Mouse (Mus musculus): ENCODE measurements around the gene Timp2. TPM values are rescaled to one million over a fixed set of nuclear protein-coding genes. Genes with fewer than 3 reads are reported as not detected.

Timp2 gene
- polyA plus RNA-seq, 1 experiment, result 69.1 TPM

DNA sequence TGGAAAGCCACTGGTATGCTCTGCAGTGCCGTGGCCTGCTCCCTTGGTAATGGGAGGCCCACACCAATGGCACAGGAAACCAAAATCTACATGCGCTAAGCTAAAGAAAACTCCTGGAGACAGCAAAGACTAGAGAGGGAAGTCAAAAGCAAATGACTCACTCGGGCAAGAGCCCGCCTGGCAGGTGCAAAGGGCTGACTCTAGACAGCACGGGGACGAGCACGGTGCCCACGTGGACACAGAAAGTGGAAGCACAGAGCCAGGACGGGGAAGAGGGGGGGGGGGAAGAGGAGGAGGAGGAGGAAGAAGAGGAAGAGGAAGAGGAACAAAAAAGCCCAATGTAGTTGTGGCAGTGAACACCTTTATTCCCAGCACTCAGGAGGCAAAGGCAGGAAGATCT lies 80.4 kb downstream of the Timp2 start:
- Histone ChIP-seq H3K4me1 (ENCODE audit: control insufficient read depth, insufficient read depth, insufficient read length, low read length) (no peaks in the 10 kb centered on the region), H3K27ac (replicated peaks; ENCODE audit: low read depth, low read length) (no peak overlapping the region), H3K4me3 (ENCODE audit: insufficient read depth, low read depth, low read length) (no peak overlapping the region)

DNA sequence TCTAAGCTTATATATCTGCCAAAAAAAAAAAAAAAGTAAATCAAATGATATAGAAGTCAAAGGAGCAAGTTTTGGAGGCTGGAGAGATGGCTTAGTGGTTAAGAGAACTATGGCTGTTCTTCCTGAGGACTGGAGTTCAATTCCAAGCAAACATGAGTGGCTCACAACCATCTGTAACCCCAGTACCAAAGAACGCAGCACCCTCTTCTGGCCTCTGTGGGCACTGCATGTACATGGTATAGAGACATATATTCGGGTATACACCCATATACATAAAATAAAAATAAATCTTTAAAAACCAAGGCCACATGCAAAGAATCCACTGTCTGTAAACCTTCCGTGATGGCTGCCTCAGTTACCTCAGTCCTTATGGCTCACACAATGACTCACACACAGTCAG lies 85.7 kb downstream of the Timp2 start:
- Histone ChIP-seq H3K4me3 (ENCODE audit: insufficient read depth, low read depth, low read length) (no peak overlapping the region), H3K27ac (replicated peaks; ENCODE audit: low read depth, low read length) (no peak overlapping the region), H3K4me1 (ENCODE audit: control insufficient read depth, insufficient read depth, insufficient read length, low read length) (no peaks in the 10 kb centered on the region)

DNA sequence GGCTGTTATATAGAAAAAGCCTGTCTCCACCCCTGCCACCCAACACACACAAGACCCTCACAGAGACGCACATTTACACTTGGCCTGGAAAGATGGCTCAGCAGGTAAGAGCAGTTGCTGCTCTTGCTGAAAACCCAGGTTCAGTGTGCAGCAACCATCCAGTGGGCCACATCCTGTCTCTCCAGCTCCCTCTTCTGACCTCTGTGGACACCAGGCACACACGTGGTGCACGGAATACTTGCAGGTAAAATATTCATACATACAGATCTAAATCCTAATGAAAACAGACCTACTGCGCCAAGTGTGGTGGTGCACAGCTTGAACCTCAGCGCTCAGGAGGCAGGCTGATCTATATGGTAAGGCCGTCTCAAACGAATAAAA lies 88.9 kb downstream of the Timp2 start:
- Histone ChIP-seq H3K4me3 (ENCODE audit: insufficient read depth, low read depth, low read length) (no peak overlapping the region), H3K27ac (replicated peaks; ENCODE audit: low read depth, low read length) (no peak overlapping the region), H3K4me1 (ENCODE audit: control insufficient read depth, insufficient read depth, insufficient read length, low read length) (no peaks in the 10 kb centered on the region)

DNA sequence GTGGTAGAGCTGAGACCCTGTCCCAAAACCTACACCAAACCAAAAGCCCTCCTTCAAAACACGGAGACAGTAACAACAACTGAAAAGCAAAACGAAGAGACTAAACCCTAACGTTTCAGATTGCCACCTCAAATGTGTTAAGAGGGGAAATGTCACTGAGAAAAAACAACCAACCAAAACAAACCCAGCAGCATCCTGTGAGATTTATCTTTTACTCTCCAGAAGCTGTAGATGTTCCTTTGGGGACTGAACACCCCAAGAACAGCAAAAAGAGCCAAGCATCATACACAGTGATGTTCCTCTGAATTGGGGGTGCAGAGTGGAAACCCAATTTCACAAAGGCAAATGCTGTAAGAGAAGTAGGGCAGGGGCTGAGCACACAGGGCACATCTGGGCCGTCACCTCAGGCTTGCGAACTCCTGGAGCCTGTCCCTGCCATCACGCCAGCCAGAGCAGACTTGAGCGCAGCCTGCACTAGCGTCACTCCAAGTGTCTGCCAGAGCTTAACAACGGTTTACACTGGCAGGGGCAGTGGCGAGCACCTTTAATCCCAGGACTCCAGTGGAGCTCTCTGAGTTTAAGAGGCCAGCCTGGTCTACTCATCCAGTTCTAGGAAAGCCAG lies 89.4 kb downstream of the Timp2 start:
- Histone ChIP-seq H3K27ac (replicated peaks; ENCODE audit: low read depth, low read length) (no peak overlapping the region), H3K4me1 (ENCODE audit: control insufficient read depth, insufficient read depth, insufficient read length, low read length) (no peaks in the 10 kb centered on the region), H3K4me3 (ENCODE audit: insufficient read depth, low read depth, low read length) (no peak overlapping the region)

DNA sequence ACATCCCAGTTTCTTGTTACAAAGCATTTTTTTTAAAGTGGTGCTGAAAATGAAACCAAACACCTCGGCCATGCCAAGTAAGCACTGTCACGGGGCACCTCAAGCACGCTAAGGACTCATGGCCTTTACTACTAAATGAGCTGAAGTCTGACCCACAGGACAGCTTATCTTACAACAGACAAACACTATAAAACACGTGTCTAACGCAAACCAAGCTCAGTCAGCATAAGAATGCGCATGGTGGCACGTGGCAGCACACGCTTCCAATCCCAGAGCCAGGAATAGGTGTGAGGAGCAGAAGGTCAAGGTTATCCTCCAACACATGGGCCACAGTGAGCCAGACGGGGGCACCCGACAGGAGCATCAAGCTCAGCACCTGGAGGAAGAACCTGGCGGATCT lies 89.9 kb downstream of the Timp2 start:
- Histone ChIP-seq H3K4me1 (ENCODE audit: control insufficient read depth, insufficient read depth, insufficient read length, low read length) (no peaks in the 10 kb centered on the region), H3K27ac (replicated peaks; ENCODE audit: low read depth, low read length) (0 out of 2 replicates have a peak overlapping the region, but pooled peaks have one; percentile 19), H3K4me3 (ENCODE audit: insufficient read depth, low read depth, low read length) (no peak overlapping the region)

DNA sequence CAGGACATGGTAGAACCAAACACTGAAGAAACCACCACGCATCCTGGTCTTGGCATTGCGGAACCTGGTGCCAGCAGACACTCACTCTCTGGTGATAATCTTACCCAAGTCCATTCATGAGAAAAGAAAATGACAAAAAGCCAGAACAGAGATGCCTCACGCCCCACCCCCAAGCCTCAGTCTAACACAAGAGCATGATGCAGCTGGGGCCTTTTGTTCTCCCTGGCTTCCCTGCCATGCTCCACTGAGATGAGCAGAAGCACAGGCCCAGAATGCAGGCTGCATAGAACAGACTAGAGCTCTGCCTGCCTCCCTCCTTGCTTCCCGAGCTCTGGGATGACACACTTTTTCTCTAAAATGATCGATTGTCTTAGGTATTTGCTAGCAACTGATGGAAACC lies 92.4 kb downstream of the Timp2 start:
- 0 out of 2 replicates have a peak, but pooled peaks cover 4% of the 10 kb centered on the region for H3K4me1 ChIP-seq (ENCODE audit: control insufficient read depth, insufficient read depth, insufficient read length, low read length)
- no peak overlapping the region for H3K4me3 ChIP-seq (ENCODE audit: insufficient read depth, low read depth, low read length)
- H3K27ac ChIP-seq (replicated peaks; ENCODE audit: low read depth, low read length), result no peak overlapping the region

DNA sequence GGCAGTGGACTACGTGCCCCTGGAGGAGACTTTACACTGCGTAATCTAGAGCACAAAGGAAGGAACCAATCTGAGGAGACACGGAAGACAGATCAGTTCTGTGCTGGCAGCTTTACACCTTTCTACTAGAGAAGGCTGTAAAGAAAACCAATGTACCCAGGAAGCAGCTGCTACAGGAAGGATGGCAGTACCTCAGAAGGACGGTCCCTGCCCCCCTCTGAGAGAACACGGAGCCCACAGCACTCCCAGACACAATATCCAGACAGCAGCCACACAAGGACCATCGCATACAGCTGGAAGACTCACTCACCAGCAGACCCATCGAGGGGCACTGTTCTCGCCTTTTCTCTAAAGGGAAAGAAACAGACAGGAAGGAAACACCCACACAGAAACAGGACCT lies 95.5 kb downstream of the Timp2 start:
- Histone ChIP-seq H3K27ac (replicated peaks; ENCODE audit: low read depth, low read length) (0 out of 2 replicates have a peak overlapping the region, but pooled peaks have one; percentile 9), H3K4me1 (ENCODE audit: control insufficient read depth, insufficient read depth, insufficient read length, low read length) (0 out of 2 replicates have a peak, but pooled peaks cover 4% of the 10 kb centered on the region)

DNA sequence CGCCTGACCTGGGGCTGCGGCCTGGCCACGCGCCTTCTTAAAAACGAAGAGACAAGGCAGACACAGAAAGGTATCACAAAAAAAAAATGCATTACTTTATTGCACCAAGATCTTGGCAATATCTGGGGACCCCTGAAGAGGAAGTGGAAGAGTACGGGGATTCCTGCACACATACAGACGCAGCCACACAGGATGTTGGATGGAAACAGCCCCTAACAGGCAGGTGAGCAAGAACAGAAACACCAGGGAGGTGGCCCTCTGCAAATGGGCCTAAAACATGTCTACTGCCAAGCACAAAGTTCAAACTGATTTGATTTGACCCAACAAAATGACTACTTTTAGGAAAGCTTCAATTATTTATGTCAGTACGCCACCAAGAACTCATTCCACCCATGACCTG lies 96.0 kb downstream of the Timp2 start:
- H3K4me1 ChIP-seq (ENCODE audit: control insufficient read depth, insufficient read depth, insufficient read length, low read length), result peaks cover 7% of the 10 kb centered on the region
- 0 out of 2 replicates have a peak overlapping the region, but pooled peaks have one; percentile 9 for H3K27ac ChIP-seq (replicated peaks; ENCODE audit: low read depth, low read length)
- H3K4me3 ChIP-seq (ENCODE audit: insufficient read depth, low read depth, low read length), result no peak overlapping the region

More for the DNA sequence above, 95.5 kb downstream of the Timp2 start:
- H3K4me3 ChIP-seq (ENCODE audit: insufficient read depth, low read depth, low read length), result no peak overlapping the region

DNA sequence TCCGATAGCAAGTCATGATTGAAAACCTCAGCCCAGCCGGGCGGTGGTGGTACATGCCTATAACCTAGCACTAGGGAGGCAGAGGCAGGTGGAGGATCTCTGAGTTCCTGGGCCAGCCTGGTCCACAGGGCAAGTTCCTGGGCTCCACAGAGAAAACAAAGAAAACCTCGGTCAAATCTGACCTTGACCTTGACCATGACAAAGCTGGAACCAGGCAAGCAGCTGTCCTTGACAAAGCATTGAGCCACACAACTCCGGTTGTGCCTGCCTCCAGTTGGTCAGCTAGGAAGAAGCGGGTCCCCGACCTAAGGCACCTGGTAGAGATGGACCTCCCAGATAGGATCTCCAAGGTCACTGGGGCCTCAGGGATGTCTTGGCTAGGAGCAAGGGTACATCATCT lies 99.2 kb downstream of the Timp2 start:
- H3K4me3 ChIP-seq (ENCODE audit: insufficient read depth, low read depth, low read length), result no peak overlapping the region
- no peak overlapping the region for H3K27ac ChIP-seq (replicated peaks; ENCODE audit: low read depth, low read length)
- peaks cover 21% of the 10 kb centered on the region for H3K4me1 ChIP-seq (ENCODE audit: control insufficient read depth, insufficient read depth, insufficient read length, low read length)

DNA sequence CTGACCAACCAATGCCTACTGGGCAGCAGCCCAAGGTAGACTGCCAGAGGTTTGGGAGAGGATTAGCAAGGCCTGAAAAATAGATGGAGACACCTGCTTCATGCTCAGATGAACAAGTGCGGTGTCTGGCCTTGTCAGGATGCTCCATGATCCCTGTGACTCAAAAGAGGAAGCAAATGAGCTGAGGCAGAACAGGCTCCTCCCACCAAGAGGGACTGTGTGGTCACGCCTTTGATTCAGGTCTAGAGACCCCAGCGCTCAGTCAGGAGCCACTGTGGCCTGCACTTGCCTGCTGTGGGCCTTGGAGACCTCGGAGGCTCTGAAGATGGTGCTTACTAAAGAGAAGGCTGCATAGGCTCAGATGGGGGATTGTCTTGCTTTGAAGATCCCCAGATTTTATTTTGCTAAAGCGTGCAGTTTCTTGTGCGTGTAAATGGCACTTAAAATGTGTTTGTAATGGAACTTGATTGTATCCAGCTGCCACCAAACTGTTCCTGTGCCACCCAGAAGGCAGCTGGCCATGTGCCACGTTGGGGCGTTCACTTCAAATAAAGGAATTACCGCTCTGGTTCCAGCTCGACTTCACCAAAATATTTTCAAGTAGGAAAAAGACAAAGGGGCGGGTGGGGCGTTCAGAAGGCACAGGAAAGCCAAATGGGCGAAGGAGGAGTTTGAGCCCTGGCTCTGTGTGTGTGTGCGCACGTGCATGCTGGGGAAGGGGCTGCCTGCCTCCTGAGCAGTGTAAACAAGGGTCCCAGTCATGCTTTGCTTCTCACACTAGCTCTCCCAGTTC lies 101.2 kb downstream of the Timp2 start:
- Histone ChIP-seq H3K4me1 (ENCODE audit: control insufficient read depth, insufficient read depth, insufficient read length, low read length) (peaks cover 16% of the 10 kb centered on the region), H3K4me3 (ENCODE audit: insufficient read depth, low read depth, low read length) (no peak overlapping the region), H3K27ac (replicated peaks; ENCODE audit: low read depth, low read length) (peak overlapping the region; percentile 94)

DNA sequence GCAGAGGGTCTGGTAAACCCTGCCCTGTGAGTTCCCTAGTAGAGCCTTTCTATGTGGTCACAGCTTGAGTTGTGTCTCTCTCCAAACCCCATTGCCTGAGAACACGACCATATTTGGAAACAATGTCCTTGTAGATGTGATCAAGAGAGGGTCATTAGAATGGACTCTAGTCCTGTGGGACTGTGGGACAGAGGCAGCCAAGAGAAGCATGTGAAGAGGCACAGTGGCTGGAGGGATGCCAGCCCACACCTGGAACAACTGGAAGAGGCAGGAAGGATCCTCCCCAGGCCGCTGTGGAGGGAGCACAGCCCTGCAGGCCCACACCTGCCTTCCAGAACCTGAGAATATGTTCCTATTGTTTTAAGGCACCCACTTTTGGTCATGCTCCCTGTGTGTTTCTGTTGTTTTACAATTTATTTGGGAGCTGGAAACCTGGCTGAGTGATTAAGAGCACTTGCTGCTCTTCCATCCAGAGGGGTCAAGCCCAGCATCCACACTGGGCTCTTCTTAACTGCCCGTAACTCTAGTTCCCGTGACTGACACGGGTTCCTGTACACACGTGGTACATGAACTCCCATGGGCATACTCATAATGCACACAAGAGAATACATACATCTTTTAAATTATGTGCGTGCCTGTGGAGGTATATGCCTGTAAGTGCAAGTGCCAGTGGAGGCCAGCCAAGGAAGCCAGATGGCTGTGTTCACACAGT lies 101.9 kb downstream of the Timp2 start:
- no peak overlapping the region for H3K4me3 ChIP-seq (ENCODE audit: insufficient read depth, low read depth, low read length)

More for the DNA sequence above, 101.9 kb downstream of the Timp2 start:
- peak overlapping the region; percentile 94 for H3K27ac ChIP-seq (replicated peaks; ENCODE audit: low read depth, low read length)
- H3K4me1 ChIP-seq (ENCODE audit: control insufficient read depth, insufficient read depth, insufficient read length, low read length), result peaks cover 20% of the 10 kb centered on the region

Other genes starting within 250 kb of the Timp2 start
- not detected in 2 replicates for gene Dnah17, start 225.1 kb downstream of the Timp2 start, polyA plus RNA-seq (2012; ENCODE audit: insufficient read depth, insufficient read length, missing spikeins)
- 37.2 and 41.9 TPM in 2 replicates for gene Cyth1, start 107.1 kb downstream of the Timp2 start, polyA plus RNA-seq (2012; ENCODE audit: insufficient read depth, insufficient read length, missing spikeins)
- 5.5 and 7.6 TPM in 2 replicates for gene Usp36, start 65.5 kb downstream of the Timp2 start, polyA plus RNA-seq (2012; ENCODE audit: insufficient read depth, insufficient read length, missing spikeins)
- gene Cep295nl, start 13.2 kb downstream of the Timp2 start, polyA plus RNA-seq (2012; ENCODE audit: insufficient read depth, insufficient read length, missing spikeins), result not detected in 2 replicates
- gene Lgals3bp, start 46.4 kb upstream of the Timp2 start, polyA plus RNA-seq (2012; ENCODE audit: insufficient read depth, insufficient read length, missing spikeins), result 86.8 and 88.8 TPM in 2 replicates
- 11.4 and 12.1 TPM in 2 replicates for gene Cant1, start 63.3 kb upstream of the Timp2 start, polyA plus RNA-seq (2012; ENCODE audit: insufficient read depth, insufficient read length, missing spikeins)
- 9.1 and 14.7 TPM in 2 replicates for gene C1qtnf1, start 72.5 kb upstream of the Timp2 start, polyA plus RNA-seq (2012; ENCODE audit: insufficient read depth, insufficient read length, missing spikeins)
- 4.1 and 8.7 TPM in 2 replicates for gene Engase, start 121.1 kb upstream of the Timp2 start, polyA plus RNA-seq (2012; ENCODE audit: insufficient read depth, insufficient read length, missing spikeins)